Mouse (Mus musculus): ENCODE measurements around the gene Zcchc14.
"Not testable (repeated sequence)": the region's sequence is repeated elsewhere in the genome, so short reads cannot be mapped to it uniquely, and the experiment has no call there.

Gene Zcchc14

GRCm38 (mm10) chr8:121623043-121623442 is 29.7 kb downstream of the Zcchc14 start:
- no peak for DNase-seq (ENCODE audit: low spot score)

GRCm38 (mm10) chr8:121621879-121622278 is 30.8 kb downstream of the Zcchc14 start:
- no peak for DNase-seq (ENCODE audit: low spot score)

- no peak for DNase-seq (ENCODE audit: low spot score)
Measured at GRCm38 (mm10) chr8:121620801-121621516, 31.7 kb downstream of the Zcchc14 start.

GRCm38 (mm10) chr8:121619401-121619995 is 33.2 kb downstream of the Zcchc14 start:
- DNase-seq (ENCODE audit: low spot score), result no peak

- DNase-seq (ENCODE audit: low spot score), result no peak
Measured at GRCm38 (mm10) chr8:121613419-121613818, 39.3 kb downstream of the Zcchc14 start.

GRCm38 (mm10) chr8:121609916-121610315 is 42.8 kb downstream of the Zcchc14 start:
- no peak for DNase-seq (ENCODE audit: low spot score)

- no peak for DNase-seq (ENCODE audit: low spot score)
Measured at GRCm38 (mm10) chr8:121609251-121609650, 43.5 kb downstream of the Zcchc14 start.

- DNase-seq (ENCODE audit: low spot score), result no peak
Measured at GRCm38 (mm10) chr8:121607661-121608060, 45.0 kb downstream of the Zcchc14 start.

- no peak for DNase-seq (ENCODE audit: low spot score)
Measured at GRCm38 (mm10) chr8:121603801-121604200, 48.9 kb downstream of the Zcchc14 start.

- peak; percentile 49 for DNase-seq (ENCODE audit: low spot score)
Measured at GRCm38 (mm10) chr8:121602860-121603259, 49.8 kb downstream of the Zcchc14 start.

GRCm38 (mm10) chr8:121602411-121602810 is 50.3 kb downstream of the Zcchc14 start:
- DNase-seq (ENCODE audit: low spot score), result no peak

GRCm38 (mm10) chr8:121599842-121600241 is 52.9 kb downstream of the Zcchc14 start:
- DNase-seq (ENCODE audit: low spot score), result no peak

GRCm38 (mm10) chr8:121598892-121599291 is 53.8 kb downstream of the Zcchc14 start:
- DNase-seq (ENCODE audit: low spot score), result peak; percentile 78

- DNase-seq (ENCODE audit: low spot score), result no peak
Measured at GRCm38 (mm10) chr8:121598190-121598589, 54.5 kb downstream of the Zcchc14 start.

- DNase-seq (ENCODE audit: low spot score), result not testable (repeated sequence)
Measured at GRCm38 (mm10) chr8:121597492-121597891, 55.2 kb downstream of the Zcchc14 start.

- no peak for DNase-seq (ENCODE audit: low spot score)
Measured at GRCm38 (mm10) chr8:121593983-121594382, 58.7 kb downstream of the Zcchc14 start.

- DNase-seq (ENCODE audit: low spot score), result no peak
Measured at GRCm38 (mm10) chr8:121593293-121593692, 59.4 kb downstream of the Zcchc14 start.

- no peak for DNase-seq (ENCODE audit: low spot score)
Measured at GRCm38 (mm10) chr8:121591178-121592066, 61.3 kb downstream of the Zcchc14 start.

GRCm38 (mm10) chr8:121590203-121591177 is 62.2 kb downstream of the Zcchc14 start, which contains the start of gene Map1lc3b:
Gene Map1lc3b (plus strand): TSS chr8:121590361.
- peak; percentile 97 for DNase-seq (ENCODE audit: low spot score)

- no peak for DNase-seq (ENCODE audit: low spot score)
Measured at GRCm38 (mm10) chr8:121589205-121589726, 63.4 kb downstream of the Zcchc14 start.

- DNase-seq (ENCODE audit: low spot score), result no peak
Measured at GRCm38 (mm10) chr8:121588750-121589149, 64.0 kb downstream of the Zcchc14 start.

Data from urinary bladder, postnatal 25 days (tissue).